Mouse (Mus musculus): ENCODE results near the gene Zfand3. TPM values are rescaled to one million over a fixed set of nuclear protein-coding genes. Genes with fewer than 3 reads are reported as not detected.

Zfand3 gene
- polyA plus RNA-seq, 1 experiment from 2014 or later = 49.9 TPM

- Histone ChIP-seq H3K4me3 (replicated peaks; ENCODE audit: low read depth, low read length) (no peak overlapping the region), H3K9me3 (ENCODE audit: control insufficient read depth, low read length) (no peaks in the 10 kb centered on the region), H3K27ac (replicated peaks; ENCODE audit: low read depth, low read length) (no peak overlapping the region), H3K36me3 (ENCODE audit: control insufficient read depth, insufficient read depth, low read length) (no peaks in the 10 kb centered on the region), H3K27me3 (ENCODE audit: control insufficient read depth, insufficient read depth, low read length) (no peaks in the 10 kb centered on the region), H3K4me2 (ENCODE audit: low read length) (no peak overlapping the region), H3K4me1 (ENCODE audit: control insufficient read depth, insufficient read depth, low read length) (peaks cover 29% of the 10 kb centered on the region), H3K9ac (replicated peaks; ENCODE audit: low read length) (no peak overlapping the region)
- ATAC-seq (ENCODE audit: low FRiP score, low TSS enrichment) (no peak), DNase-seq (no peak)
- WGBS = 93% methylated on average over 5 of the region's 5 CpGs
Observed at GRCm38 (mm10) chr17:30162983-30163382, 158.4 kb downstream of the Zfand3 start.

- ATAC-seq (ENCODE audit: low FRiP score, low TSS enrichment) (no peak), DNase-seq (no peak)
- Histone ChIP-seq H3K4me1 (ENCODE audit: control insufficient read depth, insufficient read depth, low read length) (peaks cover 20% of the 10 kb centered on the region), H3K9me3 (ENCODE audit: control insufficient read depth, low read length) (no peaks in the 10 kb centered on the region), H3K4me3 (replicated peaks; ENCODE audit: low read depth, low read length) (no peak overlapping the region), H3K36me3 (ENCODE audit: control insufficient read depth, insufficient read depth, low read length) (no peaks in the 10 kb centered on the region), H3K27me3 (ENCODE audit: control insufficient read depth, insufficient read depth, low read length) (no peaks in the 10 kb centered on the region), H3K9ac (replicated peaks; ENCODE audit: low read length) (no peak overlapping the region), H3K27ac (replicated peaks; ENCODE audit: low read depth, low read length) (no peak overlapping the region), H3K4me2 (ENCODE audit: low read length) (no peak overlapping the region)
- 86% methylated on average over 6 of the region's 6 CpGs for WGBS
Observed at GRCm38 (mm10) chr17:30163793-30164192, 159.3 kb downstream of the Zfand3 start.

DNA sequence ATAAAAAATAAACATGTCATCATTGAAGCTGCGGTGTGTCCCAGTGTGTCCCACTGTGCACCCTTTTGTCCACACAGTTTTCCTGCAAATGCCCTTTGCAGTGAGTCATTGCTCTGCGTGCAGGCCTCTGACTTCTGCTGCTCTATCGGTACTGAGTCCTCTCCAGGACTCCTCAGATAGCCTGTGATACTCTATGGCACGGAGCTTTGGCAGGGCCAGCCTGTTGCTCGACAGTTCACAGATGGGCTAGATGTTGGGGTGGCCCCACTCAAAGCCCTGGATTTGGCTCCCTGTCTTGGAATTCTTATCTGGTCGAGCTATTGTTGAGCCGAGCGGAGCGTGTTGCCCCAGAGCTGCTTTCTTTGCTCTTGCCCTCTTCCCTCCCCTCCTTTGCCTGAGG, 160.3 kb downstream of the Zfand3 start:
- Histone ChIP-seq H3K27me3 (ENCODE audit: control insufficient read depth, insufficient read depth, low read length) (no peaks in the 10 kb centered on the region), H3K4me1 (ENCODE audit: control insufficient read depth, insufficient read depth, low read length) (peaks cover 11% of the 10 kb centered on the region; the same call in 1 of the 2 replicates), H3K9ac (replicated peaks; ENCODE audit: low read length) (no peak overlapping the region), H3K36me3 (ENCODE audit: control insufficient read depth, insufficient read depth, low read length) (no peaks in the 10 kb centered on the region), H3K4me3 (replicated peaks; ENCODE audit: low read depth, low read length) (no peak overlapping the region), H3K9me3 (ENCODE audit: control insufficient read depth, low read length) (no peaks in the 10 kb centered on the region), H3K27ac (replicated peaks; ENCODE audit: low read depth, low read length) (no peak overlapping the region), H3K4me2 (ENCODE audit: low read length) (no peak overlapping the region)
- ATAC-seq (ENCODE audit: low FRiP score, low TSS enrichment) (no peak), DNase-seq (no peak)
- WGBS = 58% methylated on average over 9 of the region's 9 CpGs

DNA sequence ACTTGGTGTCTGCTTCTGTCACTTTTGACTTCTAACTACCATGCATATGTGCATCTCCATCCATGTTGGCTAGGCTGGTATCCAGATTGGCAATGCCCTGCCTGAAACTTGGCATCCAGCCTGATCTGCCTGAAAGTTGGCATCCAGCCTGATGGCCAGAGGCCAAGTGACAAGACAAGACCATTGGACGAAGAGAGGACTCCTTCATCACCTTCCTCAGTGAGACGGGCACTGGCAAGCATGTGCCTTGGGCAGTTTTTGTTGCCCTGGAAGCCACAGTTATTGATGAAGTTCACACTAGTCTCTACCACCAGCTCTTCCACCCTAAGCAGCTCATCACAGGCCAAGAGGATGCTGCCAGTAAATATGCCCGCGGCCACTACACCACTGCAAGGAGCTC, 172.9 kb downstream of the Zfand3 start:
- WGBS = 77% methylated on average over 4 of the region's 4 CpGs
- Histone ChIP-seq H3K27me3 (ENCODE audit: control insufficient read depth, insufficient read depth, low read length) (no peaks in the 10 kb centered on the region), H3K9ac (replicated peaks; ENCODE audit: low read length) (no peak overlapping the region), H3K4me1 (ENCODE audit: control insufficient read depth, insufficient read depth, low read length) (no peaks in the 10 kb centered on the region), H3K9me3 (ENCODE audit: control insufficient read depth, low read length) (no peaks in the 10 kb centered on the region), H3K4me3 (replicated peaks; ENCODE audit: low read depth, low read length) (no peak overlapping the region), H3K27ac (replicated peaks; ENCODE audit: low read depth, low read length) (no peak overlapping the region), H3K36me3 (ENCODE audit: control insufficient read depth, insufficient read depth, low read length) (no peaks in the 10 kb centered on the region), H3K4me2 (ENCODE audit: low read length) (no peak overlapping the region)
- DNase-seq (peak; percentile 46), ATAC-seq (ENCODE audit: low FRiP score, low TSS enrichment) (no peak)

DNA sequence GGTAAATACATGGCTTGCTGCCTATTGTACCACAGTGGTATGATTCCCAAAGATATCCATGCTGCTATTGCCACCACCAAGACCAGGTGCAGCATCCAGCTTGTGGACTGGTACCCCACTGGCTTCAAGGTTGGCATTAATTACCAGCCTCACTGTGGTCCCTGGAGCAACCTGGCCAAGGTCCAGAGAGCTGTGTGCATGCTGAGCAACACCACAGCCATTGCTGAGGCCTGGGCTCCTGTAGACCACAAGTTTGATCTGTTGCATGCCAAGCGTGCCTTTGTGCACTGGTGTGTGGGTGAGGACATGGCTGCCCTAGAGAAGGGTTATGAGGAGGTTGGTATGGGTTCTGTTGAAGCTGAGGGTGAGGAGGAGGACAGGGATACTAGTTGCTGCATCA, 173.9 kb downstream of the Zfand3 start:
- DNase-seq = no peak
- H3K9me3 ChIP-seq (ENCODE audit: control insufficient read depth, low read length) = no peaks in the 10 kb centered on the region
- 94% methylated on average over 1 of the region's 1 CpGs for WGBS

DNA sequence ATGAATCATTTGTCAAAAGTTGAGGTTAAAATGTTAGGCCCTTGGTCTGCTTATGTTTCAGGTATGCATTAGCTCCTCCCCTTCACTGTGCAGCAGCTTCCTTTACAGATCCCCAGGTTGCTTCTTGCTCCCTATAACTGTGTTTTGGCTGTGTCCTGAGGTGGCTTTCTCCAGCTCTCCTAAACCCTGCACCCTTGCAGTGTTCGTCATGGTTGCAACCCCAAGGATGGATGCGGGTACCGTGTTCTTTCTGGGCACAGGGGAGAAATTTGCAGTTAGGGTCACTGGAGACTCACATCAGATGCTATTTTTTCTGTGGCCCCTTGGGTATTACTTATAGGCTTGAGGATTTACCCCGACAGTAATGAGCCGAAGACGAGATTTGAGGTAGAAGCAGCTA, 175.7 kb downstream of the Zfand3 start:
- Histone ChIP-seq H3K36me3 (ENCODE audit: control insufficient read depth, insufficient read depth, low read length) (no peaks in the 10 kb centered on the region), H3K27ac (replicated peaks; ENCODE audit: low read depth, low read length) (no peak overlapping the region), H3K4me3 (replicated peaks; ENCODE audit: low read depth, low read length) (no peak overlapping the region), H3K27me3 (ENCODE audit: control insufficient read depth, insufficient read depth, low read length) (no peaks in the 10 kb centered on the region), H3K9me3 (ENCODE audit: control insufficient read depth, low read length) (no peaks in the 10 kb centered on the region), H3K9ac (replicated peaks; ENCODE audit: low read length) (no peak overlapping the region), H3K4me1 (ENCODE audit: control insufficient read depth, insufficient read depth, low read length) (no peaks in the 10 kb centered on the region), H3K4me2 (ENCODE audit: low read length) (no peak overlapping the region)
- DNase-seq (no peak), ATAC-seq (ENCODE audit: low FRiP score, low TSS enrichment) (no peak)
- 83% methylated on average over 6 of the region's 6 CpGs for WGBS

More for the DNA sequence above, 173.9 kb downstream of the Zfand3 start:
- no peaks in the 10 kb centered on the region for H3K4me1 ChIP-seq (ENCODE audit: control insufficient read depth, insufficient read depth, low read length)
- H3K4me3 ChIP-seq (replicated peaks; ENCODE audit: low read depth, low read length) = no peak overlapping the region
- no peak overlapping the region for H3K27ac ChIP-seq (replicated peaks; ENCODE audit: low read depth, low read length)
- no peak for ATAC-seq (ENCODE audit: low FRiP score, low TSS enrichment)
- no peak overlapping the region for H3K9ac ChIP-seq (replicated peaks; ENCODE audit: low read length)
- H3K36me3 ChIP-seq (ENCODE audit: control insufficient read depth, insufficient read depth, low read length) = no peaks in the 10 kb centered on the region
- no peaks in the 10 kb centered on the region for H3K27me3 ChIP-seq (ENCODE audit: control insufficient read depth, insufficient read depth, low read length)
- no peak overlapping the region for H3K4me2 ChIP-seq (ENCODE audit: low read length)

DNA sequence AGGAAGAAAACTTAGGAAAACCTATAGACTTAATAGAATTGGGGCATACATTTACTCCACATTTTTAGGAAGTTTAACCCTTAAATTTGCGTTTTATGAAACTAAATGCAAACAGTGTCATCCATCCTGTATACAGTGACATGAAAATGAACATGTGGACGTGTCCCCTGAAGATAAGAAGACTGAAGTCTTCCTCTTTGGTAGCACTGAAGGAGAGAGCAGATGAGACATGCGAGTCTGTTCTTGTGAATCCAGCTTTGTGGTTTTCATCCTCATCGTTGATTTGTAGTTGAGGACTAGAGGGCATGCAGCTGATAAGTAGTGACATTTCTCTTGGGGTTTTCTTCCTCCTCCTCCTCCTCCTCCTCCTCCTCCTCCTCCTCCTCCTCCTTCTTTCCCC, 177.0 kb downstream of the Zfand3 start:
- Histone ChIP-seq H3K27ac (replicated peaks; ENCODE audit: low read depth, low read length) (no peak overlapping the region), H3K4me2 (ENCODE audit: low read length) (no peak overlapping the region), H3K36me3 (ENCODE audit: control insufficient read depth, insufficient read depth, low read length) (no peaks in the 10 kb centered on the region), H3K9me3 (ENCODE audit: control insufficient read depth, low read length) (no peaks in the 10 kb centered on the region), H3K4me3 (replicated peaks; ENCODE audit: low read depth, low read length) (no peak overlapping the region), H3K27me3 (ENCODE audit: control insufficient read depth, insufficient read depth, low read length) (no peaks in the 10 kb centered on the region), H3K9ac (replicated peaks; ENCODE audit: low read length) (no peak overlapping the region), H3K4me1 (ENCODE audit: control insufficient read depth, insufficient read depth, low read length) (no peaks in the 10 kb centered on the region)
- WGBS = 93% methylated on average over 4 of the region's 4 CpGs
- DNase-seq (no peak), ATAC-seq (ENCODE audit: low FRiP score, low TSS enrichment) (no peak)

DNA sequence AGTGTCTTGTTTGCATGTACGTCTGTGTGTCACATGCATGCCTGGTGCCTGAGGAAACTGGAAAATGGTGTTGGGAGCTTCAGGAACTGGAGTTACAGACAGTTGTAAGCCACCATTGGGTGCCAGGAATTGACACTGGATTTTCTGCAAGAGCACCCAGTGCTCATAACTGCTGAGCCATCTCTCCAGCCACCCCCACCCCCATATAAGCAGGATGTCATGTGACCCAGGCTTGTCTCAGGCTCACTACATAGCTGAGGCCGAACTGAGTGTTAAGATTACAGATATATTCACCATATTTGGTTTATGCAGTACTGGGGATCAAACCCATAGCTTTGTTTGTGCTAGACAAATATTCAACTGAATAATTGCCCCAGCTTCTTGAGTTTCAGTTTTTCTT, 177.5 kb downstream of the Zfand3 start:
- no peak for ATAC-seq (ENCODE audit: low FRiP score, low TSS enrichment)
- Histone ChIP-seq H3K27ac (replicated peaks; ENCODE audit: low read depth, low read length) (no peak overlapping the region), H3K36me3 (ENCODE audit: control insufficient read depth, insufficient read depth, low read length) (no peaks in the 10 kb centered on the region), H3K4me1 (ENCODE audit: control insufficient read depth, insufficient read depth, low read length) (peaks cover 2% of the 10 kb centered on the region), H3K9me3 (ENCODE audit: control insufficient read depth, low read length) (no peaks in the 10 kb centered on the region), H3K4me2 (ENCODE audit: low read length) (no peak overlapping the region), H3K27me3 (ENCODE audit: control insufficient read depth, insufficient read depth, low read length) (no peaks in the 10 kb centered on the region), H3K9ac (replicated peaks; ENCODE audit: low read length) (no peak overlapping the region), H3K4me3 (replicated peaks; ENCODE audit: low read depth, low read length) (no peak overlapping the region)
- no peak for DNase-seq
- WGBS = 90% methylated on average over 2 of the region's 2 CpGs

- no peaks in the 10 kb centered on the region for H3K36me3 ChIP-seq (ENCODE audit: control insufficient read depth, insufficient read depth, low read length)
- no peak overlapping the region for H3K4me2 ChIP-seq (ENCODE audit: low read length)
- ATAC-seq (ENCODE audit: low FRiP score, low TSS enrichment) = no peak
- peaks cover 17% of the 10 kb centered on the region for H3K4me1 ChIP-seq (ENCODE audit: control insufficient read depth, insufficient read depth, low read length)
- H3K9ac ChIP-seq (replicated peaks; ENCODE audit: low read length) = no peak overlapping the region
- 93% methylated on average over 6 of the region's 6 CpGs for WGBS
- no peaks in the 10 kb centered on the region for H3K27me3 ChIP-seq (ENCODE audit: control insufficient read depth, insufficient read depth, low read length)
- H3K27ac ChIP-seq (replicated peaks; ENCODE audit: low read depth, low read length) = 0 out of 2 replicates have a peak overlapping the region, but pooled peaks have one; percentile 13
- no peak for DNase-seq
- no peaks in the 10 kb centered on the region for H3K9me3 ChIP-seq (ENCODE audit: control insufficient read depth, low read length)
- H3K4me3 ChIP-seq (replicated peaks; ENCODE audit: low read depth, low read length) = no peak overlapping the region
Observed at GRCm38 (mm10) chr17:30183561-30183960, 179.0 kb downstream of the Zfand3 start.

All from midbrain, embryonic 14.5 days (tissue).